Mouse (Mus musculus): ENCODE measurements at regions not wholly inside any gene's neighbourhood (a gene's known extent, or its start where the extent isn't known, plus 50 kb on each side); places are given as distances from the start of the nearest gene placed in this dataset.

DNA sequence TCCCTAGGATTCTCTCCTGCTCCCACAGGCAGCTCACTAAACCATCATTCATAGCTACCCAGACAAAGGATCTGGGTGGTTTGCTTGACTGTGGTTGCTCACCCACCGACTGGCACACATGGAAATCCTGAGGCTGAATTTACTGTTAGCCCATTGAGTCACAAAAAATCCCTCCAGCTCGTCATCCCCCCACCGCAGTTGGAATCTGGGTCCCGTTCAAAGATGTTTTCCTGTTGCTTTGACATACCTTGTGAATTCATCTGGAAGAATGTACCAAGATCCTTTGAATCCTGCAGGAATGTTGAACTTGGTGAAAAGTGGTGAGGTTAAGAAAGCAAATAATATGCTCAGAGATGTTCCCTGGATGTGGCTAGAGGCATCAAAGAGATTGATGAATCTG is 223.7 kb downstream of the Lyplal1 start:
- DNase-seq (ENCODE audit: low spot score), result no peak
- no peak overlapping the region for H3K4me3 ChIP-seq
- no peak overlapping the region for H3K27ac ChIP-seq (replicated peaks)
- H3K27me3 ChIP-seq (ENCODE audit: low read depth, poor library complexity, severe bottlenecking), result no peaks in the 10 kb centered on the region
- H3K9me3 ChIP-seq (replicated peaks), result no peaks in the 10 kb centered on the region
- H3K36me3 ChIP-seq, result no peaks in the 10 kb centered on the region
- 0 out of 2 replicates have a peak, but pooled peaks cover 5% of the 10 kb centered on the region for H3K4me1 ChIP-seq
- 54% methylated on average over 4 of the region's 4 CpGs for WGBS

DNA sequence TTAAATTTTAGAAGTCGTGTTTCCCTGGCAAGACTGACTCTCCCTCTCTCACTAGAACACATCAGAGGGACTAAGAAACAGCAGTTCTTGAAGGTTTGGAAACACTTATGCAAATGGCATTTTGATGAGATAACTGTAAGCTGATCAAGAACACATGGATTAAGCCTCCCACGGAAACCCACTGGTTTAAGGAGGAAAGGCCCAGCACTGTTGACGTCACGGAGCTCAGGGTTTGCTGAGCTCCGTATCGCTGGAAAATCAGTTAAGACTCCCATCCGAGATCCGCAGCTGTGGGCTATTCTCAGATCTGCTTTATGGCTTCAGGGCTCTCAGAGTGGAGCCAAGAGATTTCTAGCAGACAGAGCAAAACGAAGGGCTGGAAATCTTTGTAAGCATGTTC is 218.6 kb downstream of the Lyplal1 start:
- Histone ChIP-seq H3K4me3 (no peak overlapping the region), H3K27ac (replicated peaks) (no peak overlapping the region), H3K9me3 (replicated peaks) (no peaks in the 10 kb centered on the region), H3K4me1 (no peaks in the 10 kb centered on the region), H3K27me3 (ENCODE audit: low read depth, poor library complexity, severe bottlenecking) (no peaks in the 10 kb centered on the region), H3K36me3 (no peaks in the 10 kb centered on the region)
- 68% methylated on average over 9 of the region's 9 CpGs for WGBS
- no peak for DNase-seq (ENCODE audit: low spot score)

GRCm38 (mm10) chr1:185900316-185900715 is 216.8 kb downstream of the Lyplal1 start:
- H3K9me3 ChIP-seq (replicated peaks), result no peaks in the 10 kb centered on the region
- no peaks in the 10 kb centered on the region for H3K36me3 ChIP-seq
- no peaks in the 10 kb centered on the region for H3K27me3 ChIP-seq (ENCODE audit: low read depth, poor library complexity, severe bottlenecking)
- H3K27ac ChIP-seq (replicated peaks), result no peak overlapping the region
- no peak overlapping the region for H3K4me3 ChIP-seq
- H3K4me1 ChIP-seq, result no peaks in the 10 kb centered on the region
- no peak for DNase-seq (ENCODE audit: low spot score)
- whole genome bisulfite sequencing, result 87% methylated on average over 3 of the region's 3 CpGs

- DNase-seq (ENCODE audit: low spot score), result no peak
- WGBS, result 85% methylated on average over 3 of the region's 3 CpGs
- no peaks in the 10 kb centered on the region for H3K4me1 ChIP-seq
- H3K36me3 ChIP-seq, result no peaks in the 10 kb centered on the region
- H3K9me3 ChIP-seq (replicated peaks), result no peaks in the 10 kb centered on the region
- H3K27me3 ChIP-seq (ENCODE audit: low read depth, poor library complexity, severe bottlenecking), result no peaks in the 10 kb centered on the region
- no peak overlapping the region for H3K4me3 ChIP-seq
- H3K27ac ChIP-seq (replicated peaks), result no peak overlapping the region
Observed at GRCm38 (mm10) chr1:185902395-185902794, 214.7 kb downstream of the Lyplal1 start.

GRCm38 (mm10) chr1:185905666-185906065 is 211.4 kb downstream of the Lyplal1 start:
- DNase-seq (ENCODE audit: low spot score), result no peak
- H3K4me3 ChIP-seq, result no peak overlapping the region
- H3K36me3 ChIP-seq, result no peaks in the 10 kb centered on the region
- 87% methylated on average over 7 of the region's 7 CpGs for WGBS
- no peaks in the 10 kb centered on the region for H3K27me3 ChIP-seq (ENCODE audit: low read depth, poor library complexity, severe bottlenecking)
- H3K27ac ChIP-seq (replicated peaks), result no peak overlapping the region
- no peaks in the 10 kb centered on the region for H3K9me3 ChIP-seq (replicated peaks)
- H3K4me1 ChIP-seq, result no peaks in the 10 kb centered on the region

DNA sequence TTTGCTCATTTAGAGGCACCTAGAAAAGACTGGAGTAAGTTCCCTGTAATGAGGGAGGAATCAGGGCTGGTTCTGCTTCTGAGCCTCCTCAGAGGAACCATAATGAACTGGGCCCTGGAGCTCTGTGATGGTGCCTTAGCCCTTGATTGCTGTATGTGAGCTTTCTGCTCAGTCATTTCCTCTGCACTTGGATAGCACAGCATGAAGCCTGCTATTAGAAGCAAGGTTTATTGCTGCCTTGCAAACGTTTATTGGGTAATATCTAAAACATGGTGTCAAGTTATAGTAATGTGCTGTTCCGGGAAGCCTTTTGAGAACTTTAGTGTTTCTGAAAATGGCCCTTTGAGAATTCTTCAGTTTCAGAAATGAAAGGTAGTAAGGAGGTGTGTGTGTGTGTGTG is 201.5 kb downstream of the Lyplal1 start:
- Histone ChIP-seq H3K27me3 (ENCODE audit: low read depth, poor library complexity, severe bottlenecking) (no peaks in the 10 kb centered on the region), H3K9me3 (replicated peaks) (no peaks in the 10 kb centered on the region), H3K36me3 (no peaks in the 10 kb centered on the region), H3K27ac (replicated peaks) (no peak overlapping the region), H3K4me3 (no peak overlapping the region), H3K4me1 (no peaks in the 10 kb centered on the region)
- 77% methylated on average over 2 of the region's 2 CpGs for WGBS
- DNase-seq (ENCODE audit: low spot score), result no peak

DNA sequence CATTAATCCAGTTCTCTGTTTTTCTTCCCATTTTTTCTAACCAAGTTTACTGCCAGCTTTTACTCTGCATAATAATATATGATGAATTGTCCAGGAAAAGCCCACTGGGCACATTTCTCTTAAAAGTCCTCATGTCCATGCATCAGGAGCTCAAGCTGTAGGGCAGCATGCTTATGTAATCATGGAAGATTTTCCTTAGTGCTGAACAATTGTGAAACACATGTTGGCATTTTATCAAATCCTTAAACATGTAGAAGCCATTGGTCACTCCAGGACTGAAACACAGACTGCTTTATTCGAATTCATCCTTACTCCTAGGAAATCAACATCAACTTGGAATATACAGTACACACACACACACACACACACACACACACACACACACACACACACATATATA is 198.4 kb downstream of the Lyplal1 start:
- no peak overlapping the region for H3K4me3 ChIP-seq
- no peaks in the 10 kb centered on the region for H3K36me3 ChIP-seq
- 96% methylated on average over 1 of the region's 1 CpGs for WGBS
- H3K4me1 ChIP-seq, result no peaks in the 10 kb centered on the region
- H3K27ac ChIP-seq (replicated peaks), result no peak overlapping the region
- no peak for DNase-seq (ENCODE audit: low spot score)
- H3K9me3 ChIP-seq (replicated peaks), result no peaks in the 10 kb centered on the region
- H3K27me3 ChIP-seq (ENCODE audit: low read depth, poor library complexity, severe bottlenecking), result no peaks in the 10 kb centered on the region

DNA sequence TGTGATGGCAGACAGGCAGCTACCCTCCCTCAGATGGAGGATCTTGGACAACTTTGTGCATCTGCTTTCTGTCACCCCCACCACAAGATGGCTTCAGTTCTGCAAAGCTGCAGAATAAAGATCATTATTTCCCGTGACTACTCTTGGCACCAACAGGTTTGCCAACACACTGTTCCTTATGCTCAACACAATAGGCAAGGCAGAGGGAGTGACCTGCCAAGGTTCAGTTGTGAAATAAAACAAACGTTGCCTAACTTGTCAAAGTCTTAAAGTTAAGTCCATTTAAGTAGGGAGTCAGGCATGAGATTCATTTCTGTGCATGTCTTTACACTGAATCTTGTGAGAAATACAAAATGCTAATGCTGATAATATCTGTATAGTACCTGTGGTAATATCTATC is 193.4 kb downstream of the Lyplal1 start:
- no peak overlapping the region for H3K4me3 ChIP-seq
- DNase-seq (ENCODE audit: low spot score), result no peak
- 84% methylated on average over 2 of the region's 2 CpGs for WGBS

GRCm38 (mm10) chr1:185929000-185929399 is 188.1 kb downstream of the Lyplal1 start:
- no peak for DNase-seq (ENCODE audit: low spot score)
- H3K4me1 ChIP-seq, result 0 out of 2 replicates have a peak, but pooled peaks cover 4% of the 10 kb centered on the region
- WGBS, result 17% methylated on average over 2 of the region's 2 CpGs

More for the DNA sequence above, 193.4 kb downstream of the Lyplal1 start:
- no peaks in the 10 kb centered on the region for H3K4me1 ChIP-seq
- H3K27me3 ChIP-seq (ENCODE audit: low read depth, poor library complexity, severe bottlenecking), result no peaks in the 10 kb centered on the region
- no peak overlapping the region for H3K27ac ChIP-seq (replicated peaks)
- no peaks in the 10 kb centered on the region for H3K36me3 ChIP-seq
- no peaks in the 10 kb centered on the region for H3K9me3 ChIP-seq (replicated peaks)

DNA sequence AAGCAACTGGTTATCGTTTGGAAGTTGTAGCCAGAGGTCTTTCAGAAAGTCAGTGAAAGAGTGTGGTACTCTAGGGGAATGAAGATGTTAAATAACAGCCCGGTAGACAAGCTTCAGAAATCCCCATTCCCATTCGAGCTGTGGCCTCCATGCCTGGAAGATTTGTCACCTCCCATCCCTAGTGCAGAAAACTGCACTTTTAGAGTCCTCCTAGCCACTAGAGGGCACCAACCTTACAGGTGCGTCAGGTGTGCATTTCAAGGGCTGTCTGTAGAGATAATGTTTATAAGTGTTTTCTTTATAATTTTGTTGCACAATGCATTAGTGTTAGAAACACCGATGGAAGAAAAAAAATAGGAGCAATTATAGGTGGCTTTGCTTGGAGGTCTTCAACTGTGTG is 187.3 kb downstream of the Lyplal1 start:
- H3K4me3 ChIP-seq, result no peak overlapping the region
- no peaks in the 10 kb centered on the region for H3K36me3 ChIP-seq
- H3K9me3 ChIP-seq (replicated peaks), result no peaks in the 10 kb centered on the region
- 87% methylated on average over 5 of the region's 5 CpGs for WGBS
- no peak overlapping the region for H3K27ac ChIP-seq (replicated peaks)
- H3K4me1 ChIP-seq, result 0 out of 2 replicates have a peak, but pooled peaks cover 4% of the 10 kb centered on the region
- no peaks in the 10 kb centered on the region for H3K27me3 ChIP-seq (ENCODE audit: low read depth, poor library complexity, severe bottlenecking)
- no peak for DNase-seq (ENCODE audit: low spot score)

More at GRCm38 (mm10) chr1:185929000-185929399, 188.1 kb downstream of the Lyplal1 start:
- H3K9me3 ChIP-seq (replicated peaks), result no peaks in the 10 kb centered on the region
- no peaks in the 10 kb centered on the region for H3K36me3 ChIP-seq
- H3K27ac ChIP-seq (replicated peaks), result no peak overlapping the region
- H3K4me3 ChIP-seq, result no peak overlapping the region
- H3K27me3 ChIP-seq (ENCODE audit: low read depth, poor library complexity, severe bottlenecking), result no peaks in the 10 kb centered on the region

- H3K27ac ChIP-seq (replicated peaks), result no peak overlapping the region
- DNase-seq (ENCODE audit: low spot score), result no peak
- H3K9me3 ChIP-seq (replicated peaks), result no peaks in the 10 kb centered on the region
- 0 out of 2 replicates have a peak, but pooled peaks cover 4% of the 10 kb centered on the region for H3K4me1 ChIP-seq
- H3K27me3 ChIP-seq (ENCODE audit: low read depth, poor library complexity, severe bottlenecking), result no peaks in the 10 kb centered on the region
- no peak overlapping the region for H3K4me3 ChIP-seq
- 92% methylated on average over 3 of the region's 3 CpGs for WGBS
- no peaks in the 10 kb centered on the region for H3K36me3 ChIP-seq
Observed at GRCm38 (mm10) chr1:185933623-185934022, 183.5 kb downstream of the Lyplal1 start.

DNA sequence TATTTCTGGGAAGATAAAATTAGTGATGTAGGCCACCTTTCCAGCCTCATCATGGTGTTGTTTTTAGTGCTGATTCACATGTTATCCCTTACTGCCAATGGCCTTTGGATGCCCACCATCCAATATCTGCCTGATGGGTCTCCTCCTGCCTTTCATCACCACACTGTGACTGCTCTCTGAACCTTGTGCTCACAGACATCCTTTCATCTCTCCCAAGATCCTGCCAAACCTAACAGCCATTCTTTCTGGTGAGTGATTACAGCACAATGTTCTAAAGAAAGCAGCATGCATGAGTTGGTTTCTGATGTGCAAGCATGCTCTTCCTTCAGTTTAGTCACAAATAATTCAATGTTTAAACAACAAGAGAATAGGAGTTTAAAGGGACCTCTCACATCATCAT is 180.1 kb downstream of the Lyplal1 start:
- DNase-seq (ENCODE audit: low spot score), result no peak
- no peaks in the 10 kb centered on the region for H3K36me3 ChIP-seq
- H3K27ac ChIP-seq (replicated peaks), result no peak overlapping the region

DNA sequence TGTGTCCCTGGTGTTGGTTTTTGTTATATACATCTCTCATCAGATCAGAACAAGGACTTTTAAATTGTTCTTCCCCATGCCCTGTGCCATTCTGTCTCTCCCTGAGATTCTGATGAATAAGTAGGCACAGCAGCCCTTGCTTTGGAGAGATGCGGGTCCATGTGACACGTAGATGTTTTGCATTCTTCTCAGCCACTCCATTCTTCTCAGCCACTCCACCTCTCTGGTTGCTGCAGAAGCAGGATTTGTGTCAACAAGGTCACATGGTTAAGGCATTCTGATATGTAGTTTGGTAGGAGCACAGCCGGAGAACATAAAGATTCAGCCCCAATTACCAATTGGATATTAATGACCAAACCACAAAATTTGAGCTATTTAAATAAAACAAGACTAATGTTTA is 177.2 kb downstream of the Lyplal1 start:
- no peaks in the 10 kb centered on the region for H3K36me3 ChIP-seq
- no peak overlapping the region for H3K4me3 ChIP-seq
- H3K9me3 ChIP-seq (replicated peaks), result no peaks in the 10 kb centered on the region
- no peaks in the 10 kb centered on the region for H3K4me1 ChIP-seq
- DNase-seq (ENCODE audit: low spot score), result no peak
- H3K27ac ChIP-seq (replicated peaks), result no peak overlapping the region
- WGBS, result 78% methylated on average over 3 of the region's 3 CpGs
- H3K27me3 ChIP-seq (ENCODE audit: low read depth, poor library complexity, severe bottlenecking), result no peaks in the 10 kb centered on the region

More for the DNA sequence above, 180.1 kb downstream of the Lyplal1 start:
- Histone ChIP-seq H3K4me1 (no peaks in the 10 kb centered on the region), H3K9me3 (replicated peaks) (no peaks in the 10 kb centered on the region), H3K4me3 (no peak overlapping the region), H3K27me3 (ENCODE audit: low read depth, poor library complexity, severe bottlenecking) (no peaks in the 10 kb centered on the region)

GRCm38 (mm10) chr1:185940511-185940910 is 176.6 kb downstream of the Lyplal1 start:
- Histone ChIP-seq H3K27me3 (ENCODE audit: low read depth, poor library complexity, severe bottlenecking) (no peaks in the 10 kb centered on the region), H3K4me3 (no peak overlapping the region), H3K9me3 (replicated peaks) (no peaks in the 10 kb centered on the region), H3K36me3 (no peaks in the 10 kb centered on the region), H3K27ac (replicated peaks) (no peak overlapping the region), H3K4me1 (no peaks in the 10 kb centered on the region)
- 80% methylated on average over 1 of the region's 1 CpGs for WGBS
- no peak for DNase-seq (ENCODE audit: low spot score)
